ENCODE assay signal across 12 mouse cellular contexts in the genomic region with DNA sequence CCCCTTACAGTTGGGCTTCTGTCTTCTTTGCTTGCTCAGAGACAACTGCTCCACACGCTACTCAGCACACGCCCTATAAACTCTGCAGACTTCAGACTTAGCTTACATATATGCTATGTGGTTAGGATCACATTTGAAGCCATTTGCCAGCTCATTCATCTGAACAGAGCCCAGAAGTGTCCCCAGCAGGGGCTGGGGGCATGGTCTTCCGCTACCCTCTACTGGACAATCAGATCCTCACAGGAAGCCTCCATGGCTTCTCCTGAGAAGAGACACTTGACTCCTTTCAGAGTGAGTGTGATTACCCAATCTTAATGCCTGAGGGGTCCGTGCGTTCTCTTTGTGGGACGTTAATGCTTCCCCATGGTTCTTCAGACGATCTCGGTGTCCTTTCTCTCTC. TPM values are rescaled to one million over a fixed set of nuclear protein-coding genes. Genes with fewer than 3 reads are reported as not detected.
DNase-seq lines count a peak whose midpoint lies in the region; ATAC-seq and TF ChIP-seq lines count a peak whose summit lies in the region.
"Had no signal": no experiment of that assay in that cellular context is flagged by ENCODE, and none has a peak within 500 bp of the region (broad histone marks: within the 10 kb centered on the region; RNA-seq: fewer than 3 reads in every experiment).

No protein-coding gene starts in this region.

- no peak overlapping the region for H3K4me2 ChIP-seq in kidney, embryonic 16.5 days (replicated peaks; ENCODE audit: low read depth, low read length)
- H3K4me2 ChIP-seq: embryonic facial prominence, embryonic 13.5 days; limb, embryonic 15.5 days had no signal

- no peak overlapping the region for H3K27ac ChIP-seq in cerebellum, adult 2 months (ENCODE audit: insufficient read depth, low read length)
- no peak overlapping the region for H3K27ac ChIP-seq in kidney, embryonic 16.5 days (ENCODE audit: low read length)
- H3K27ac ChIP-seq: embryonic facial prominence, embryonic 13.5 days; limb, embryonic 15.5 days had no signal

- H3K9me3 ChIP-seq in kidney, embryonic 16.5 days (ENCODE audit: low read length) = no peaks in the 10 kb centered on the region
- H3K9me3 ChIP-seq: embryonic facial prominence, embryonic 13.5 days; limb, embryonic 15.5 days had no signal

- TF ChIP-seq CTCF in cerebellum, adult 2 months (IDR thresholded peaks at IDR 0.05; ENCODE audit: borderline replicate concordance, insufficient read depth, low read depth, low read length) = peak; percentile 32; the same call in 1 of the 2 replicates
- TF ChIP-seq CTCF in Patski (IDR thresholded peaks at IDR 0.05) = peak; percentile 75

- no peaks in the 10 kb centered on the region for H3K36me3 ChIP-seq in kidney, embryonic 16.5 days (ENCODE audit: insufficient read depth, low read length)
- H3K36me3 ChIP-seq: embryonic facial prominence, embryonic 13.5 days; limb, embryonic 15.5 days had no signal

- CTCF ChIA-PET in Patski (lab: Charles Lee) = interaction anchor here (0.6 to 2.7 kb wide), 5 partner anchors 10 to 95 kb away, joined by 3 to 10 read pairs (median 4); no protein-coding TSS in a partner anchor

- no peaks in the 10 kb centered on the region for H3K27me3 ChIP-seq in cerebellum, adult 2 months (ENCODE audit: control insufficient read depth, insufficient read depth, low read length)
- no peaks in the 10 kb centered on the region for H3K27me3 ChIP-seq in kidney, embryonic 16.5 days (ENCODE audit: insufficient read depth, low read length)
- H3K27me3 ChIP-seq in Patski = no peaks in the 10 kb centered on the region
- H3K27me3 ChIP-seq: embryonic facial prominence, embryonic 13.5 days; limb, embryonic 15.5 days had no signal

- POLR2A ChIA-PET in Patski (lab: Charles Lee) = interaction anchor here (0.6 kb wide), 1 partner anchor 206 kb away, joined by 3 read pairs; no protein-coding TSS in a partner anchor

- DNase-seq in cerebellum, adult 2 months = no peak
- DNase-seq in kidney, adult 8-10 months = no peak
- no peak for DNase-seq in Patski (ENCODE audit: low read depth, low spot score)
- peak; percentile 55 for DNase-seq in lung, postnatal 25 days (ENCODE audit: low spot score)
- DNase-seq in layer of hippocampus, postnatal 14 days (ENCODE audit: low spot score in 2 of 2) = no peak
- DNase-seq in ovary, adult 18-20 months (ENCODE audit: low spot score) = no peak
- DNase-seq: B cell, adult 2 months had no signal

- no peak overlapping the region for H3K4me3 ChIP-seq in cerebellum, adult 2 months (replicated peaks; ENCODE audit: insufficient read depth, low read depth, low read length)
- H3K4me3 ChIP-seq in kidney, embryonic 16.5 days (ENCODE audit: low read length) = no peak overlapping the region
- H3K4me3 ChIP-seq: embryonic facial prominence, embryonic 13.5 days; limb, embryonic 15.5 days had no signal

- WGBS in cerebellum, adult 2 months = 81% methylated on average over 8 of the region's 8 CpGs
- WGBS in kidney, embryonic 16.5 days = 78% methylated on average over 8 of the region's 8 CpGs

- H3K9ac ChIP-seq in kidney, embryonic 16.5 days (replicated peaks; ENCODE audit: low read length) = no peak overlapping the region
- H3K9ac ChIP-seq: embryonic facial prominence, embryonic 13.5 days; limb, embryonic 15.5 days had no signal

- no peak for TF ChIP-seq POLR2A in cerebellum, adult 2 months (IDR thresholded peaks at IDR 0.05; ENCODE audit: borderline replicate concordance, insufficient read depth, low read length)

- in situ Hi-C loops in Patski (cut with MboI; ENCODE audit: low pct_unique_long_range_greater_than_20kb) = loop anchor here (5.0 to 10.0 kb wide), 2 partner anchors 67 to 190 kb away; no protein-coding TSS in a partner anchor

- no peak for ATAC-seq in cerebellum, adult (ENCODE audit: insufficient number of reproducible peaks, low FRiP score, low TSS enrichment)
- peak; percentile 27; the same call in 1 of the 2 replicates for ATAC-seq in kidney, embryonic 16.5 days (ENCODE audit: low FRiP score, low TSS enrichment)
- no peak for ATAC-seq in Patski
- ATAC-seq: midbrain, embryonic 16.5 days had no signal

- peaks cover 18% of the 10 kb centered on the region; the same call in 1 of the 2 replicates for H3K4me1 ChIP-seq in cerebellum, adult 2 months (ENCODE audit: control insufficient read depth, insufficient read depth, low read length)
- H3K4me1 ChIP-seq in kidney, embryonic 16.5 days (ENCODE audit: insufficient read depth, low read length) = peaks cover 9% of the 10 kb centered on the region; the same call in 1 of the 2 replicates

RNA-seq across cellular contexts. Expression of a gene that starts 59.6 kb away (rescaled TPM):
- 110 and 130 TPM in 2 replicates for polyA plus RNA-seq in cerebellum, adult 2 months (2012; rRNA removed)
- 39.3 and 43.2 TPM in 2 replicates for polyA plus RNA-seq in kidney, embryonic 16.5 days (2015; fragmentation: Nextera tagmentation; extraction: Ambion mirVana)
- polyA plus RNA-seq in Patski (2021) = 105 TPM
- 10 to 100 TPM; 68.1 to 78.3 TPM for total RNA-seq in layer of hippocampus, postnatal 14 days (2021)
